Mouse (Mus musculus): Measurements from ENCODE around the gene Gabrg2. TPM values are rescaled to one million over a fixed set of nuclear protein-coding genes. Genes with fewer than 3 reads are reported as not detected.

Gene Gabrg2
- polyA plus RNA-seq, 1 experiment: not detected

DNA sequence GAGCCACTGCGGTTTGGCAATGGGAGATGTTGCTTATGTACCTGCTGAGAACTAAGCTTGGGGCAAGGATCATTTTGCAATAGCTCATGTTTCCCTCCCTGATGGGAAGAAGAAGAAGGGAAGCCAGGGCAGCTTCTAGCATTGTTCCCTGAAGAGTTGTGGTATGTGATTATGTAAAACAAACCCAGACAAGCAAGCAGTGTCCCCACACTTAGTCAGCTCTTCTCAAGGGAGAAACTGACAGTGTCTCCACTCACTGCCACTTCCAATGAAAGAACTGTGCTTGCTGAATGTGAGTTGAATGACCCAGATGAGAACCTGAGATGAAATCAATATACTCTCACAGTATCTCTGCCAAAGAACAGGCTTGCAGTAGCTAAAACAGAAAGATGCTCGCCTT, 62.7 kb downstream of the Gabrg2 start:
- 82% methylated on average over 2 of the region's 2 CpGs for WGBS
- H3K4me3 ChIP-seq (ENCODE audit: insufficient read depth, low read depth, low read length): no peak overlapping the region
- no peak for TF ChIP-seq CTCF (IDR thresholded peaks at IDR 0.05; ENCODE audit: insufficient read depth, low read depth, low read length)
- no peak for TF ChIP-seq POLR2A (IDR thresholded peaks at IDR 0.05; ENCODE audit: insufficient read depth, low read depth, low read length)
- H3K27ac ChIP-seq (ENCODE audit: insufficient read depth, low read depth, low read length): no peak overlapping the region
- H3K4me1 ChIP-seq (ENCODE audit: control insufficient read depth, insufficient read depth, low read length): peaks cover 3% of the 10 kb centered on the region; the same call in 1 of the 2 replicates

DNA sequence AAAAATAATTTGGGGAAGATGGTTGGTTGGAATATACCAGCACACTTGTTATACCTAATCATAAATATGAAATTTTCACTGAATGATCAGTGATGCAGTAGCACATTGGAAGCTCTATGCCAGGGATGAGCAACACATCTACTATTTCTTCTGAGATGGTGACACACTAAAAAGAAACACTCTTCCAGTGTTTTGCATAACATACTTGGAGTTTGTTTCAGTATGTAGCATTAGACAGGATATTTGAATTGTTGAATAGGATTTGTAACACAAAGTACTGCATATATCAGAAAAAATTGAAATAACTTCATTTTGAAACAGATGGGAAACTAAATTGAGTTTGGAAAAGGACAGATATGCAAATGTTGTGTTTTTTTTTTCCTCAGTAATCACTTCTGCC, 81.8 kb downstream of the Gabrg2 start:
- TF ChIP-seq POLR2A (IDR thresholded peaks at IDR 0.05; ENCODE audit: insufficient read depth, low read depth, low read length) (no peak), CTCF (IDR thresholded peaks at IDR 0.05; ENCODE audit: insufficient read depth, low read depth, low read length) (no peak)
- Histone ChIP-seq H3K4me1 (ENCODE audit: control insufficient read depth, insufficient read depth, low read length) (no peaks in the 10 kb centered on the region), H3K27ac (ENCODE audit: insufficient read depth, low read depth, low read length) (no peak overlapping the region), H3K4me3 (ENCODE audit: insufficient read depth, low read depth, low read length) (no peak overlapping the region)

GRCm38 (mm10) chr11:41914066-41914465, 86.6 kb downstream of the Gabrg2 start:
- Histone ChIP-seq H3K4me3 (ENCODE audit: insufficient read depth, low read depth, low read length) (no peak overlapping the region), H3K27ac (ENCODE audit: insufficient read depth, low read depth, low read length) (no peak overlapping the region), H3K4me1 (ENCODE audit: control insufficient read depth, insufficient read depth, low read length) (no peaks in the 10 kb centered on the region)
- WGBS: 64% methylated on average over 6 of the region's 6 CpGs
- TF ChIP-seq POLR2A (IDR thresholded peaks at IDR 0.05; ENCODE audit: insufficient read depth, low read depth, low read length): no peak
- no peak for TF ChIP-seq CTCF (IDR thresholded peaks at IDR 0.05; ENCODE audit: insufficient read depth, low read depth, low read length)

DNA sequence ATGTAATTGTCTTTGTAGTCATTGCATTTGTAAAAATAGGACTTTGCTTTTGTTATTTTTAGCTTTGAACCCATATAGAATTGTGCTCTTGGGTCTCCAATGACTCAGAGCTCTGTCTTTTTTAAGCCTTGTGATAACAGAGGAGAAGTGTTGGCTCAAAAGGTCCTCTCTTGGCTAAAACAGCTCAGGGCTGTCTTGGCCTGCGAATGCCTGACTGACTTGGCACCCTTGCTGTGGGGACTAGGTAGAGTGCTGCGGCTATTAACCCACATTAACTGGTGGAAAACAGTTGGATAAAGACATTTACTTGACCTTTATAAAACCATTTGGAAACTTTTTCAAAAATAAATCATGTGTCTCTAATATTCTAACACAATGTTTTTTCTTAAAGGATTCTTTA, 97.0 kb downstream of the Gabrg2 start:
- no peak for TF ChIP-seq CTCF (IDR thresholded peaks at IDR 0.05; ENCODE audit: insufficient read depth, low read depth, low read length)
- TF ChIP-seq POLR2A (IDR thresholded peaks at IDR 0.05; ENCODE audit: insufficient read depth, low read depth, low read length): no peak

More for the DNA sequence above, 97.0 kb downstream of the Gabrg2 start:
- H3K4me1 ChIP-seq (ENCODE audit: control insufficient read depth, insufficient read depth, low read length): 0 out of 2 replicates have a peak, but pooled peaks cover 2% of the 10 kb centered on the region
- no peak overlapping the region for H3K4me3 ChIP-seq (ENCODE audit: insufficient read depth, low read depth, low read length)
- H3K27ac ChIP-seq (ENCODE audit: insufficient read depth, low read depth, low read length): no peak overlapping the region
- WGBS: 52% methylated on average over 2 of the region's 2 CpGs

Other genes with a start within 250 kb of the Gabrg2 start
- not detected in 2 replicates for gene Gabra1, start 182.1 kb upstream of the Gabrg2 start, polyA plus RNA-seq (2012; ENCODE audit: insufficient read depth, insufficient read length, low replicate concordance, missing spikeins)